Mouse (Mus musculus): ENCODE measurements around the gene Abcg5. TPM values are rescaled to one million over a fixed set of nuclear protein-coding genes. Genes with fewer than 3 reads are reported as not detected.
A peak's percentile ranks its signal among the peaks of the same experiment; 100 is the strongest.

Gene Abcg5
- total and polyA plus RNA-seq, 3 experiments: not detected

- H3K27me3 ChIP-seq (ENCODE audit: control insufficient read depth in 1 of 2, insufficient read depth in 2 of 2, low read length in 2 of 2): no peaks in the 10 kb centered on the region
- H3K27ac ChIP-seq (ENCODE audit: control insufficient read depth, low read depth, low read length): peak overlapping the region; percentile 19
- H3K9ac ChIP-seq (ENCODE audit: control insufficient read depth, low read depth, low read length, poor library complexity, severe bottlenecking): no peak overlapping the region
- no peak overlapping the region for H3K4me3 ChIP-seq (ENCODE audit: control insufficient read depth in 1 of 2, insufficient read depth in 1 of 2, low read depth in 2 of 2, low read length in 2 of 2)
- peak; percentile 73 for DNase-seq (ENCODE audit: low read depth, low spot score)
- no peak for TF ChIP-seq CHD2 (IDR thresholded peaks at IDR 0.05; ENCODE audit: low read length)
- TF ChIP-seq BHLHE40 (IDR thresholded peaks at IDR 0.05; ENCODE audit: borderline replicate concordance, low read depth, low read length): no peak
- peak; percentile 81 for TF ChIP-seq GATA1 (IDR thresholded peaks at IDR 0.05; ENCODE audit: low read depth, low read length)
- no peak for TF ChIP-seq SMC3 (IDR thresholded peaks at IDR 0.05; ENCODE audit: low read depth, low read length)
- no peak for TF ChIP-seq ZC3H11A (IDR thresholded peaks at IDR 0.05; ENCODE audit: low read depth, low read length)
- peak; percentile 84 to 86 for TF ChIP-seq EP300 (IDR thresholded peaks at IDR 0.05; ENCODE audit: low read depth in 1 of 2, low read length in 2 of 2)
- TF ChIP-seq POLR2A (IDR thresholded peaks at IDR 0.05; ENCODE audit: control insufficient read depth in 1 of 2, insufficient read depth in 1 of 2, low read depth in 1 of 2, low read length in 2 of 2, poor library complexity in 1 of 2): no peak
- peak; percentile 57 for TF ChIP-seq TAL1 (IDR thresholded peaks at IDR 0.05; ENCODE audit: low read length)
- TF ChIP-seq MAZ (IDR thresholded peaks at IDR 0.05; ENCODE audit: low read depth, low read length): no peak
- no peak for TF ChIP-seq MAFK (IDR thresholded peaks at IDR 0.05; ENCODE audit: borderline replicate concordance, low read depth, low read length)
- TF ChIP-seq ZMIZ1 (IDR thresholded peaks at IDR 0.05; ENCODE audit: low read depth, low read length): no peak
- TF ChIP-seq ZNF384 (IDR thresholded peaks at IDR 0.05; ENCODE audit: low read depth, low read length): no peak
- TF ChIP-seq POLR2AphosphoS2 (IDR thresholded peaks at IDR 0.05; ENCODE audit: low read length): no peak
- TF ChIP-seq ETS1 (IDR thresholded peaks at IDR 0.05; ENCODE audit: low read depth, low read length): peak; percentile 51; the same call in 1 of the 2 replicates
- no peak for TF ChIP-seq MEF2A (IDR thresholded peaks at IDR 0.05; ENCODE audit: extremely low read depth, insufficient replicate concordance, low read depth, low read length, poor library complexity, severe bottlenecking)
- TF ChIP-seq RAD21 (IDR thresholded peaks at IDR 0.05; ENCODE audit: low read depth, low read length): no peak
- no peak for TF ChIP-seq NRF1 (IDR thresholded peaks at IDR 0.05; ENCODE audit: insufficient read depth, low read depth, low read length, poor library complexity, severe bottlenecking)
- TF ChIP-seq SIN3A (IDR thresholded peaks at IDR 0.05; ENCODE audit: low read length): peak; percentile 43; the same call in 1 of the 2 replicates
- no peak for TF ChIP-seq TBP (IDR thresholded peaks at IDR 0.05; ENCODE audit: low read depth, low read length)
- no peak for TF ChIP-seq MXI1 (IDR thresholded peaks at IDR 0.05; ENCODE audit: low read depth, low read length)
- TF ChIP-seq MYC (IDR thresholded peaks at IDR 0.05; ENCODE audit: low read depth, low read length): 0 out of 2 replicates have a peak, but pooled peaks have one; percentile 41
- TF ChIP-seq RCOR1 (IDR thresholded peaks at IDR 0.05; ENCODE audit: low read depth, low read length): peak; percentile 89
- TF ChIP-seq MAX (IDR thresholded peaks at IDR 0.05; ENCODE audit: low read length): no peak
- TF ChIP-seq UBTF (IDR thresholded peaks at IDR 0.05; ENCODE audit: borderline replicate concordance, insufficient read depth, low read depth, low read length): no peak
- no peak for TF ChIP-seq USF1 (IDR thresholded peaks at IDR 0.05; ENCODE audit: low read depth, low read length)
- TF ChIP-seq E2F4 (IDR thresholded peaks at IDR 0.05; ENCODE audit: borderline replicate concordance, low read depth, low read length): no peak
- no peak for TF ChIP-seq ZKSCAN1 (IDR thresholded peaks at IDR 0.05; ENCODE audit: low read depth, low read length)
- no peak for TF ChIP-seq POLR2AphosphoS5 (IDR thresholded peaks at IDR 0.05; ENCODE audit: borderline replicate concordance, low read depth, low read length)
- TF ChIP-seq ELF1 (IDR thresholded peaks at IDR 0.05; ENCODE audit: low read depth, low read length): no peak
- no peak for TF ChIP-seq CHD1 (IDR thresholded peaks at IDR 0.05; ENCODE audit: low read depth, low read length)
- TF ChIP-seq MYB (IDR thresholded peaks at IDR 0.05; ENCODE audit: low read depth, low read length): peak; percentile 76
- TF ChIP-seq CTCF (IDR thresholded peaks at IDR 0.05 in 2 of 3, conservative IDR thresholded peaks at IDR 0.05 in 1 of 3; ENCODE audit: control insufficient read depth in 1 of 3, insufficient read depth in 1 of 3, low read depth in 2 of 3, low read length in 3 of 3, poor library complexity in 1 of 3, severe bottlenecking in 1 of 3): no peak
- peak; percentile 76 for TF ChIP-seq TCF12 (IDR thresholded peaks at IDR 0.05; ENCODE audit: low read depth, low read length)
- TF ChIP-seq KAT2A (conservative IDR thresholded peaks at IDR 0.05; ENCODE audit: low read depth, low read length): no peak
- TF ChIP-seq GABPA (IDR thresholded peaks at IDR 0.05; ENCODE audit: low read depth, low read length): no peak
- no peak for TF ChIP-seq USF2 (IDR thresholded peaks at IDR 0.05; ENCODE audit: borderline replicate concordance in 1 of 2, insufficient read depth in 1 of 2, low read depth in 1 of 2, low read length in 2 of 2)
- peaks cover 13% of the 10 kb centered on the region in 2 experiments for H3K4me1 ChIP-seq (ENCODE audit: control insufficient read depth in 1 of 2, insufficient read depth in 2 of 2, low read length in 2 of 2)
- H3K79me2 ChIP-seq (ENCODE audit: control insufficient read depth, insufficient read depth, low read length, poor library complexity): no peaks in the 10 kb centered on the region
- peaks cover 0 to 12% of the 10 kb centered on the region in 2 experiments; a peak in 2 of 4 replicates for H3K36me3 ChIP-seq (ENCODE audit: control insufficient read depth in 1 of 2, insufficient read depth in 2 of 2, low read length in 2 of 2)
- no peaks in the 10 kb centered on the region for H3K9me3 ChIP-seq (replicated peaks; ENCODE audit: insufficient read depth, low read length)
These were observed 38.3 kb downstream of the Abcg5 start for GRCm38 (mm10) chr17:84644292-84645050.

All from MEL (cell line).